Mouse (Mus musculus) heart, adult 11 months (tissue): ENCODE data around the gene Plxnb3.
A peak's percentile ranks its signal among the peaks of the same experiment; 100 is the strongest.
"Not testable (repeated sequence)": the region's sequence is repeated elsewhere in the genome, so short reads cannot be mapped to it uniquely, and the experiment has no call there.

Experiments
- DNase-seq: peaks from one replicate; pipeline ENCODE4 v3.0.0; 2022

The Plxnb3 gene

GRCm38 (mm10) chrX:73756334-73757140, at the start of gene Plxnb3:
Gene Plxnb3 (plus strand): TSS chrX:73757090.
- no peak for DNase-seq

- DNase-seq, result peak; percentile 94
These were observed 41.3 kb upstream of the Plxnb3 start for GRCm38 (mm10) chrX:73715476-73716108.

GRCm38 (mm10) chrX:73716109-73716661, 40.7 kb upstream of the Plxnb3 start, which contains the start of the genes Bcap31 and Abcd1:
Gene Bcap31 (minus strand): TSS chrX:73716175.
Gene Abcd1 (plus strand): TSS chrX:73716597.
- DNase-seq, result peak; percentile 100

- DNase-seq, result no peak
These were observed 40.0 kb upstream of the Plxnb3 start for GRCm38 (mm10) chrX:73716709-73717545.

GRCm38 (mm10) chrX:73717667-73718066, 39.2 kb upstream of the Plxnb3 start:
- DNase-seq, result peak; percentile 90

GRCm38 (mm10) chrX:73718271-73718670, 38.6 kb upstream of the Plxnb3 start:
- peak; percentile 91 for DNase-seq

GRCm38 (mm10) chrX:73718686-73719362, 38.1 kb upstream of the Plxnb3 start:
- DNase-seq, result peak; percentile 93

- DNase-seq, result no peak
These were observed 26.0 kb upstream of the Plxnb3 start for GRCm38 (mm10) chrX:73730908-73731307.

GRCm38 (mm10) chrX:73738155-73738554, 18.7 kb upstream of the Plxnb3 start:
- no peak for DNase-seq

- DNase-seq, result no peak
These were observed 17.7 kb upstream of the Plxnb3 start for GRCm38 (mm10) chrX:73739151-73739550.

- DNase-seq, result not testable (repeated sequence)
These were observed 17.0 kb upstream of the Plxnb3 start for GRCm38 (mm10) chrX:73739841-73740240.

GRCm38 (mm10) chrX:73744774-73745481, 12.0 kb upstream of the Plxnb3 start:
- no peak for DNase-seq

- DNase-seq, result no peak
These were observed 7.9 kb upstream of the Plxnb3 start for GRCm38 (mm10) chrX:73748977-73749376.

GRCm38 (mm10) chrX:73758611-73759290, 1.9 kb downstream of the Plxnb3 start:
- no peak for DNase-seq

- DNase-seq, result peak; percentile 98
These were observed 8.4 kb downstream of the Plxnb3 start for GRCm38 (mm10) chrX:73765311-73765710.

- DNase-seq, result no peak
These were observed 10.4 kb downstream of the Plxnb3 start for GRCm38 (mm10) chrX:73767267-73767666.

- peak; percentile 96 for DNase-seq
These were observed 17.4 kb downstream of the Plxnb3 start, which contains the start of gene Srpk3 for GRCm38 (mm10) chrX:73774168-73774760. Gene Srpk3 (plus strand): TSS chrX:73774405.

GRCm38 (mm10) chrX:73774802-73775483, 18.1 kb downstream of the Plxnb3 start:
- peak; percentile 95 for DNase-seq

GRCm38 (mm10) chrX:73782227-73782626, 25.3 kb downstream of the Plxnb3 start:
- DNase-seq, result peak; percentile 67

- DNase-seq, result peak; percentile 51
These were observed 28.8 kb downstream of the Plxnb3 start for GRCm38 (mm10) chrX:73785666-73786065.
